Mouse (Mus musculus) liver, adult 2 months (tissue): ENCODE results near the gene Umad1.

Experiments used
- CTCF ChIP-seq: fragments of 200-500 bp; IDR thresholded peaks from 2 replicates; pipeline ENCODE4 v1.5.1; 2011; ENCODE audit warnings: low read depth, low read length, control low read depth
- POLR2A ChIP-seq: fragments of 200-500 bp; IDR thresholded peaks from 2 replicates; pipeline ENCODE4 v1.6.1; 2011; ENCODE audit warnings: low read length, control low read depth; ENCODE audit not compliant: insufficient read depth; ENCODE audit errors: extremely low read depth

DNA sequence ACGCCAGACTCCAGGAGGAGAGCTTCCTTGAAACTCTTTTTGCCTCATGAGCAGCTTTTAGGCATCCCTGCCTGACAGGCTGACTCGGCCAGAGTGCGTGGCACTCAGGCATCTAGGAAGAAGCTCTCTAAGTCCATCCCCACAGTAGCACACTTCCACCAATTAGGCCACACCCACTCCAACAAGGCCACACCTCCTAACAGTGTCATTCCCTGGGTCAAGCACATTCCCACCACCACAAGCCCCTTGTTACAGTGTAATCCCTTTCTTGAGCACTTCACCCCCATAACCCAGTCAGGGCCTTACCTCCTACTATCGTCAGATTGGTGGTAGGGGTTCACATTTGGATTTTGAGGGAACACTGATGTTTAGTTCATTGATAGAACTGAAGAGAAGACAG, 108.6 kb downstream of the Umad1 start:
- TF ChIP-seq CTCF (no peak), POLR2A (no peak)
